Mouse (Mus musculus): ENCODE measurements around the gene Rps27rt.

DNA sequence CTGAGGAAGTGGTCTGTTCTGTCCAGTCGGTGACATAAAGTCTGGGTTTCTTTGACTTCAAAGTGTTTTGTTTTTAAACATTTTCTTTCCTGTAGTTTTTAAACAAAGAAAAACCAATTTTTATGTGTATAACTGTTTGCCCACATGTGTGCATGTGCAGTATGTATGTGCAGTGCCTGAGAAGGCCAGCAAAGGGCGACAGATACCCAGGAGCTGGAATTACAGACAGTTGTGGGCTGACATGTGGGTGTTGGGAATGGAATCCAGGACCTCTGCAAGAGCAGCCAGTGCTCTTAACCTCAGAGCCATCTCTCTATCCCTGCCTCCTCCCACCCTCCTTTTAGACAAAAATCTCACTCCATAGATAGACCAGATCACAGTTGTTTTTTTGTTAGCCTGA lies 10.0 kb upstream of the Rps27rt start:
- TF ChIP-seq CTCF (IDR thresholded peaks at IDR 0.05; ENCODE audit: borderline replicate concordance, insufficient read depth, low read length) (no peak), POLR2A (IDR thresholded peaks at IDR 0.05; ENCODE audit: low read depth, low read length) (no peak)
